In genomic region chr10:63386444-63386843, GRCm38 (mm10) we compare ENCODE assay signal across 8 mouse cellular contexts. TPM values are rescaled to one million over a fixed set of nuclear protein-coding genes. Genes with fewer than 3 reads are reported as not detected.
A peak's percentile ranks its signal among the peaks of the same experiment; 100 is the strongest.
DNase-seq lines count a peak whose midpoint lies in the region; ATAC-seq and TF ChIP-seq lines count a peak whose summit lies in the region.

No protein-coding gene starts in this region.

- H3K27me3 ChIP-seq in erythroblast, embryonic 14.5 days (ENCODE audit: control insufficient read depth) = peaks cover 5% of the 10 kb centered on the region
- H3K27me3 ChIP-seq in heart, embryonic 12.5 days (replicated peaks) = no peaks in the 10 kb centered on the region
- H3K27me3 ChIP-seq in kidney, postnatal 0 days (ENCODE audit: insufficient read depth, low read length) = no peaks in the 10 kb centered on the region
- no peaks in the 10 kb centered on the region for H3K27me3 ChIP-seq in liver, adult 2 months (ENCODE audit: control insufficient read depth, insufficient read depth, low read length)

- peak overlapping the region; percentile 74 for H3K9ac ChIP-seq in heart, embryonic 12.5 days
- peak overlapping the region; percentile 64 for H3K9ac ChIP-seq in kidney, postnatal 0 days (ENCODE audit: low read depth, low read length)
- peak overlapping the region; percentile 79 for H3K9ac ChIP-seq in liver, adult 2 months (ENCODE audit: low read depth, low read length)

- TF ChIP-seq CTCF in kidney, postnatal 0 days (IDR thresholded peaks at IDR 0.05; ENCODE audit: low read depth) = no peak
- no peak for TF ChIP-seq CTCF in liver, adult 2 months (IDR thresholded peaks at IDR 0.05; ENCODE audit: low read depth, low read length)

- peak overlapping the region; percentile 72 for H3K4me2 ChIP-seq in heart, embryonic 12.5 days
- peak overlapping the region; percentile 86 for H3K4me2 ChIP-seq in kidney, postnatal 0 days (ENCODE audit: low read length)

- H3K79me2 ChIP-seq in liver, adult 2 months (ENCODE audit: control insufficient read depth, insufficient read depth, low read length) = no peaks in the 10 kb centered on the region

- no peaks in the 10 kb centered on the region for H3K9me3 ChIP-seq in erythroblast, embryonic 14.5 days (ENCODE audit: control insufficient read depth, low read length)
- no peaks in the 10 kb centered on the region for H3K9me3 ChIP-seq in heart, embryonic 12.5 days (replicated peaks)
- H3K9me3 ChIP-seq in kidney, postnatal 0 days (replicated peaks; ENCODE audit: low read length) = no peaks in the 10 kb centered on the region

- peaks cover 29% of the 10 kb centered on the region for H3K4me1 ChIP-seq in erythroblast, embryonic 14.5 days (ENCODE audit: control insufficient read depth)
- H3K4me1 ChIP-seq in heart, embryonic 12.5 days (replicated peaks) = no peaks in the 10 kb centered on the region
- no peaks in the 10 kb centered on the region for H3K4me1 ChIP-seq in kidney, postnatal 0 days (replicated peaks; ENCODE audit: insufficient read depth, low read length)
- peaks cover 2% of the 10 kb centered on the region; the same call in 1 of the 2 replicates for H3K4me1 ChIP-seq in liver, adult 2 months (ENCODE audit: control insufficient read depth, insufficient read depth, low read length)

- H3K36me3 ChIP-seq in erythroblast, embryonic 14.5 days (ENCODE audit: control insufficient read depth) = no peaks in the 10 kb centered on the region
- no peaks in the 10 kb centered on the region for H3K36me3 ChIP-seq in heart, embryonic 12.5 days
- no peaks in the 10 kb centered on the region for H3K36me3 ChIP-seq in kidney, postnatal 0 days (ENCODE audit: insufficient read depth, low read length)
- H3K36me3 ChIP-seq in liver, adult 2 months (ENCODE audit: control insufficient read depth, insufficient read depth, low read length) = no peaks in the 10 kb centered on the region

- peak; percentile 85 for ATAC-seq in heart, embryonic 12.5 days (ENCODE audit: insufficient number of reproducible peaks, low FRiP score)
- ATAC-seq in kidney, postnatal 0 days (replicated peaks; ENCODE audit: low FRiP score, low read depth) = peak; percentile 51; the same call in 1 of the 2 replicates
- peak; percentile 78 for ATAC-seq in monocyte, adult 5-6 weeks (replicated peaks; ENCODE audit: insufficient number of reproducible peaks, low FRiP score, low TSS enrichment, poor library complexity, severe bottlenecking)

- 0 out of 2 replicates have a peak, but pooled peaks have one; percentile 24 for TF ChIP-seq POLR2A in liver, adult 2 months (IDR thresholded peaks at IDR 0.05; ENCODE audit: extremely low read depth, insufficient read depth, low read length)

- peak overlapping the region; percentile 64 for H3K4me3 ChIP-seq in erythroblast, embryonic 14.5 days (replicated peaks)
- H3K4me3 ChIP-seq in heart, embryonic 12.5 days = peak overlapping the region; percentile 63
- H3K4me3 ChIP-seq in kidney, postnatal 0 days (replicated peaks; ENCODE audit: low read depth, low read length) = peak overlapping the region; percentile 61
- peak overlapping the region; percentile 73 for H3K4me3 ChIP-seq in liver, adult 2 months (ENCODE audit: insufficient read depth, low read depth, low read length)

- WGBS in heart, embryonic 12.5 days = under 1% methylated on average over 19 of the region's 19 CpGs
- WGBS in kidney, postnatal 0 days = 0% methylated on average over 19 of the region's 19 CpGs
- under 1% methylated on average over 19 of the region's 19 CpGs for WGBS in liver, adult 2 months

- peak overlapping the region; percentile 68 for H3K27ac ChIP-seq in heart, embryonic 12.5 days (ENCODE audit: poor library complexity, severe bottlenecking)
- H3K27ac ChIP-seq in kidney, postnatal 0 days = peak overlapping the region; percentile 31; the same call in 1 of the 2 replicates
- H3K27ac ChIP-seq in liver, adult 2 months (replicated peaks; ENCODE audit: insufficient read depth, low read depth, low read length) = peak overlapping the region; percentile 19; the same call in 1 of the 2 replicates

- DNase-seq in CD4-positive helper T cell, adult 2 months (ENCODE audit: low read depth, low spot score) = peak; percentile 82
- DNase-seq in brain, embryonic 18.5 days (ENCODE audit: low read depth, low spot score) = peak; percentile 63
- peak; percentile 93 for DNase-seq in kidney, postnatal 0 days (ENCODE audit: low spot score)
- DNase-seq in liver, adult 2 months (ENCODE audit: extremely low read depth, low read depth, low spot score) = peak; percentile 77
- DNase-seq in spleen, postnatal 36 days (ENCODE audit: low spot score in 2 of 2) = peak; percentile 78 to 81

RNA-seq across cellular contexts. Expression of gene Dnajc12, which starts 4.2 kb away (rescaled TPM):
- polyA plus RNA-seq in erythroblast, embryonic 14.5 days (2012) = 0.14 and 0.22 TPM in 2 replicates
- 7.7 and 8.2 TPM in 2 replicates for polyA plus RNA-seq in heart, embryonic 12.5 days (2016; fragmentation: Nextera tagmentation; extraction: Ambion mirVana)
- polyA plus RNA-seq in kidney, postnatal 0 days (2015; fragmentation: Nextera tagmentation; extraction: Ambion mirVana) = 18.4 and 19.9 TPM in 2 replicates
- 5.0 and 10.0 TPM in 2 replicates for total RNA-seq in liver, adult 2 months (2014; rRNA removed)
- polyA plus RNA-seq in liver, adult 2 months (2012; rRNA removed) = 2.7 and 3.2 TPM in 2 replicates
- 0.53 to 7.0 TPM (median 0.95 TPM) in 3 replicates for total RNA-seq in monocyte, adult 5-6 weeks (2017)

RNA-seq across cellular contexts. Expression of gene Sirt1, which starts 4.9 kb away (rescaled TPM):
- polyA plus RNA-seq in erythroblast, embryonic 14.5 days (2012) = 0.28 and 0.56 TPM in 2 replicates
- 4.7 and 4.8 TPM in 2 replicates for polyA plus RNA-seq in heart, embryonic 12.5 days (2016; fragmentation: Nextera tagmentation; extraction: Ambion mirVana)
- 5.8 and 6.7 TPM in 2 replicates for polyA plus RNA-seq in kidney, postnatal 0 days (2015; fragmentation: Nextera tagmentation; extraction: Ambion mirVana)
- 9.6 and 10.3 TPM in 2 replicates for total RNA-seq in liver, adult 2 months (2014; rRNA removed)
- 1.3 and 1.5 TPM in 2 replicates for polyA plus RNA-seq in liver, adult 2 months (2012; rRNA removed)
- 57.4 to 70.4 TPM (median 60.1 TPM) in 3 replicates for total RNA-seq in monocyte, adult 5-6 weeks (2017)

RNA-seq across cellular contexts. Expression of gene Gm7075, which starts 35.1 kb away (rescaled TPM):
- not detected in 2 replicates for polyA plus RNA-seq in erythroblast, embryonic 14.5 days (2012)
- 0.53 TPM in 1 of 2 replicates, not detected in the other for polyA plus RNA-seq in heart, embryonic 12.5 days (2016; fragmentation: Nextera tagmentation; extraction: Ambion mirVana)
- polyA plus RNA-seq in kidney, postnatal 0 days (2015; fragmentation: Nextera tagmentation; extraction: Ambion mirVana) = not detected in 2 replicates
- not detected in 2 replicates for total RNA-seq in liver, adult 2 months (2014; rRNA removed)
- polyA plus RNA-seq in liver, adult 2 months (2012; rRNA removed) = not detected in 2 replicates
- total RNA-seq in monocyte, adult 5-6 weeks (2017) = not detected in 3 replicates

RNA-seq across cellular contexts. Expression of gene Ctnna3, which starts 43.5 kb away (rescaled TPM):
- polyA plus RNA-seq in erythroblast, embryonic 14.5 days (2012) = not detected in 2 replicates
- polyA plus RNA-seq in heart, embryonic 12.5 days (2016; fragmentation: Nextera tagmentation; extraction: Ambion mirVana) = 24.0 and 27.3 TPM in 2 replicates
- 0.32 and 0.46 TPM in 2 replicates for polyA plus RNA-seq in kidney, postnatal 0 days (2015; fragmentation: Nextera tagmentation; extraction: Ambion mirVana)
- total RNA-seq in liver, adult 2 months (2014; rRNA removed) = 0.07 and 0.09 TPM in 2 replicates
- polyA plus RNA-seq in liver, adult 2 months (2012; rRNA removed) = not detected in 2 replicates
- not detected in 3 replicates for total RNA-seq in monocyte, adult 5-6 weeks (2017)

Comparison
In these comparisons a context has a peak if more than half of its experiments do, and no peak if none do; other contexts are left out.
1. Peak in every context shown above with its lines: DNase-seq, ATAC-seq, H3K4me3 ChIP-seq and H3K27ac ChIP-seq.